In genomic region chr6:17306602-17307325, GRCm38 (mm10) we compare ENCODE assay signal across 8 mouse cellular contexts. TPM values are rescaled to one million over a fixed set of nuclear protein-coding genes. Genes with fewer than 3 reads are reported as not detected.
DNase-seq lines count a peak whose midpoint lies in the region; ATAC-seq and TF ChIP-seq lines count a peak whose summit lies in the region.

No protein-coding gene starts in this region.

- H3K4me3 ChIP-seq in spleen, adult 2 months (ENCODE audit: extremely low read depth, insufficient read depth, insufficient read length) = peak overlapping the region; percentile 28
- peak overlapping the region; percentile 49 for H3K4me3 ChIP-seq in forebrain, embryonic 15.5 days
- H3K4me3 ChIP-seq in hindbrain, embryonic 10.5 days = peak overlapping the region; percentile 60
- H3K4me3 ChIP-seq in limb, embryonic 15.5 days = peak overlapping the region; percentile 47
- H3K4me3 ChIP-seq in midbrain, embryonic 16.5 days (ENCODE audit: low read depth, low read length) = peak overlapping the region; percentile 56

- H3K4me2 ChIP-seq in forebrain, embryonic 15.5 days (replicated peaks) = peak overlapping the region; percentile 85
- H3K4me2 ChIP-seq in limb, embryonic 15.5 days = peak overlapping the region; percentile 82
- H3K4me2 ChIP-seq in midbrain, embryonic 16.5 days (ENCODE audit: low read length) = peak overlapping the region; percentile 99

- H3K9me3 ChIP-seq in forebrain, embryonic 15.5 days = no peaks in the 10 kb centered on the region
- no peaks in the 10 kb centered on the region for H3K9me3 ChIP-seq in hindbrain, embryonic 10.5 days
- no peaks in the 10 kb centered on the region for H3K9me3 ChIP-seq in limb, embryonic 15.5 days
- H3K9me3 ChIP-seq in midbrain, embryonic 16.5 days (replicated peaks; ENCODE audit: control insufficient read depth, low read length, poor library complexity, severe bottlenecking) = no peaks in the 10 kb centered on the region

- peaks cover 2% of the 10 kb centered on the region; the same call in 1 of the 2 replicates for H3K27me3 ChIP-seq in spleen, adult 2 months (ENCODE audit: control insufficient read depth, insufficient read depth, low read length)
- H3K27me3 ChIP-seq in forebrain, embryonic 15.5 days = peaks cover 18% of the 10 kb centered on the region
- H3K27me3 ChIP-seq in hindbrain, embryonic 10.5 days (ENCODE audit: insufficient read depth, poor library complexity, severe bottlenecking) = peaks cover 56% of the 10 kb centered on the region
- 0 out of 2 replicates have a peak, but pooled peaks cover 11% of the 10 kb centered on the region for H3K27me3 ChIP-seq in limb, embryonic 15.5 days
- H3K27me3 ChIP-seq in midbrain, embryonic 16.5 days (ENCODE audit: control insufficient read depth, insufficient read depth, low read depth, low read length) = peaks cover 15% of the 10 kb centered on the region

- peak; percentile 33 for ATAC-seq in forebrain, embryonic 15.5 days (replicated peaks)
- 0 out of 2 replicates have a peak, but pooled peaks have one; percentile 33 for ATAC-seq in limb, embryonic 15.5 days (ENCODE audit: insufficient number of reproducible peaks, low FRiP score, low TSS enrichment, low read depth)
- ATAC-seq in midbrain, embryonic 16.5 days = peak; percentile 49; the same call in 1 of the 2 replicates
- ATAC-seq in activated CD4-positive, CD25-positive, alpha-beta regulatory T cell, adult 4 months = no peak

- H3K36me3 ChIP-seq in spleen, adult 2 months (ENCODE audit: control insufficient read depth, insufficient read depth, low read length) = no peaks in the 10 kb centered on the region
- no peaks in the 10 kb centered on the region for H3K36me3 ChIP-seq in forebrain, embryonic 15.5 days
- H3K36me3 ChIP-seq in hindbrain, embryonic 10.5 days = no peaks in the 10 kb centered on the region
- no peaks in the 10 kb centered on the region for H3K36me3 ChIP-seq in limb, embryonic 15.5 days
- no peaks in the 10 kb centered on the region for H3K36me3 ChIP-seq in midbrain, embryonic 16.5 days (ENCODE audit: control insufficient read depth, insufficient read depth, low read length)

- no peak for TF ChIP-seq CTCF in spleen, adult 2 months (IDR thresholded peaks at IDR 0.05; ENCODE audit: extremely low read depth, insufficient read depth, insufficient read length, insufficient replicate concordance)

- peak overlapping the region; percentile 52 for H3K9ac ChIP-seq in forebrain, embryonic 15.5 days (replicated peaks)
- peak overlapping the region; percentile 54 for H3K9ac ChIP-seq in limb, embryonic 15.5 days
- peak overlapping the region; percentile 73 for H3K9ac ChIP-seq in midbrain, embryonic 16.5 days (ENCODE audit: low read depth, low read length)

- 4% methylated on average over 19 of the region's 19 CpGs for WGBS in spleen, adult 2 months
- WGBS in forebrain, embryonic 15.5 days = under 1% methylated on average over 18 of the region's 19 CpGs
- 1% methylated on average over 19 of the region's 19 CpGs for WGBS in hindbrain, embryonic 10.5 days
- 1% methylated on average over 18 of the region's 19 CpGs for WGBS in limb, embryonic 15.5 days
- WGBS in midbrain, embryonic 16.5 days = under 1% methylated on average over 18 of the region's 19 CpGs

- TF ChIP-seq POLR2A in spleen, adult 2 months (IDR thresholded peaks at IDR 0.05; ENCODE audit: low read depth, low read length) = no peak

- peaks cover 3% of the 10 kb centered on the region; the same call in 1 of the 2 replicates for H3K4me1 ChIP-seq in spleen, adult 2 months (ENCODE audit: control insufficient read depth, insufficient read depth, insufficient read length)
- peaks cover 25% of the 10 kb centered on the region for H3K4me1 ChIP-seq in forebrain, embryonic 15.5 days
- peaks cover 25% of the 10 kb centered on the region for H3K4me1 ChIP-seq in hindbrain, embryonic 10.5 days (replicated peaks)
- H3K4me1 ChIP-seq in limb, embryonic 15.5 days = peaks cover 22% of the 10 kb centered on the region
- peaks cover 9% of the 10 kb centered on the region for H3K4me1 ChIP-seq in midbrain, embryonic 16.5 days (ENCODE audit: control insufficient read depth, insufficient read depth, low read length)

- no peak for DNase-seq in spleen, adult 2 months (ENCODE audit: low read depth in 1 of 2, low spot score in 2 of 2)
- no peak for DNase-seq in spleen, adult 12 weeks (ENCODE audit: low spot score)
- peak; percentile 20 for DNase-seq in hindbrain, embryonic 10.5 days (ENCODE audit: low spot score)
- no peak for DNase-seq in spleen, postnatal 4 days (ENCODE audit: low spot score in 2 of 2)

- peak overlapping the region; percentile 26 for H3K27ac ChIP-seq in spleen, adult 2 months (ENCODE audit: insufficient read depth, low read length)
- 0 out of 2 replicates have a peak overlapping the region, but pooled peaks have one; percentile 66 for H3K27ac ChIP-seq in forebrain, embryonic 15.5 days (replicated peaks)
- peak overlapping the region; percentile 71 for H3K27ac ChIP-seq in hindbrain, embryonic 10.5 days
- H3K27ac ChIP-seq in limb, embryonic 15.5 days = peak overlapping the region; percentile 84
- no peak overlapping the region for H3K27ac ChIP-seq in midbrain, embryonic 16.5 days (ENCODE audit: low read length)

RNA-seq across cellular contexts. Expression of gene Cav1, which starts 0.6 kb away (rescaled TPM):
- 60.7 and 61.8 TPM in 2 replicates for polyA plus RNA-seq in spleen, adult 2 months (2012; rRNA removed)
- 30.1 and 32.3 TPM in 2 replicates for polyA plus RNA-seq in forebrain, embryonic 15.5 days (2015; fragmentation: Nextera tagmentation; extraction: Ambion mirVana)
- 7.3 and 8.2 TPM in 2 replicates for polyA plus RNA-seq in hindbrain, embryonic 10.5 days (2016; fragmentation: Nextera tagmentation; extraction: Ambion mirVana)
- polyA plus RNA-seq in limb, embryonic 15.5 days (2015; fragmentation: Nextera tagmentation; extraction: Ambion mirVana) = 245 and 304 TPM in 2 replicates
- 28.2 and 33.9 TPM in 2 replicates for polyA plus RNA-seq in midbrain, embryonic 16.5 days (2015; fragmentation: Nextera tagmentation; extraction: Ambion mirVana)
- not detected for polyA plus RNA-seq in activated CD4-positive, CD25-positive, alpha-beta regulatory T cell, adult 4 months (2017; shearing (Covaris generic))

RNA-seq across cellular contexts. Expression of gene Cav2, which starts 25.8 kb away (rescaled TPM):
- 6.8 and 9.1 TPM in 2 replicates for polyA plus RNA-seq in spleen, adult 2 months (2012; rRNA removed)
- 10.9 and 12.0 TPM in 2 replicates for polyA plus RNA-seq in forebrain, embryonic 15.5 days (2015; fragmentation: Nextera tagmentation; extraction: Ambion mirVana)
- polyA plus RNA-seq in hindbrain, embryonic 10.5 days (2016; fragmentation: Nextera tagmentation; extraction: Ambion mirVana) = 5.4 and 6.0 TPM in 2 replicates
- polyA plus RNA-seq in limb, embryonic 15.5 days (2015; fragmentation: Nextera tagmentation; extraction: Ambion mirVana) = 32.6 and 38.6 TPM in 2 replicates
- 16.0 and 17.1 TPM in 2 replicates for polyA plus RNA-seq in midbrain, embryonic 16.5 days (2015; fragmentation: Nextera tagmentation; extraction: Ambion mirVana)
- polyA plus RNA-seq in activated CD4-positive, CD25-positive, alpha-beta regulatory T cell, adult 4 months (2017; shearing (Covaris generic)) = 1 to 10 TPM in 1 of 2 experiments, under 1 TPM in 1; 0.94 to 1.9 TPM
